Mouse (Mus musculus) forebrain, embryonic 11.5 days (tissue): Measurements from ENCODE around the gene Tctn1. TPM values are rescaled to one million over a fixed set of nuclear protein-coding genes. Genes with fewer than 3 reads are reported as not detected.

Source experiments
- ATAC-seq: fragments of 200-750 bp; cut with Nextera tagmentation; replicated peaks from 2 replicates; pipeline ENCODE4 v1.8.0; 2017; ENCODE audit warnings: moderate TSS enrichment; ENCODE audit not compliant: low FRiP score
- DNase-seq: peaks from one replicate; pipeline ENCODE4 v3.0.0-alpha.2; 2017; ENCODE audit warnings: low spot score
- H3K27ac ChIP-seq: fragments of 300-500 bp; sonication (generic); 2 replicates; pipeline ENCODE4 v1.5.1; 2014; ENCODE audit warnings: low read depth, low read length
- H3K27me3 ChIP-seq: fragments of 300-500 bp; sonication (generic); 2 replicates; pipeline ENCODE4 v1.6.1; 2014; ENCODE audit warnings: mild to moderate bottlenecking, low read length, mixed read lengths; ENCODE audit not compliant: control insufficient read depth, insufficient read depth
- H3K36me3 ChIP-seq: fragments of 300-500 bp; sonication (generic); 2 replicates; pipeline ENCODE4 v1.6.1; 2014; ENCODE audit warnings: mild to moderate bottlenecking, low read length, moderate library complexity, mixed read lengths; ENCODE audit not compliant: control insufficient read depth, insufficient read depth
- H3K4me1 ChIP-seq: fragments of 300-500 bp; sonication (generic); replicated peaks from 2 replicates; pipeline ENCODE4 v1.6.1; 2014; ENCODE audit warnings: low read length, mixed read lengths; ENCODE audit not compliant: control insufficient read depth, insufficient read depth
- H3K4me2 ChIP-seq: fragments of 300-500 bp; sonication (generic); 2 replicates; pipeline ENCODE4 v1.6.1; 2014; ENCODE audit warnings: low read depth, mild to moderate bottlenecking, low read length, moderate library complexity, mixed read lengths; ENCODE audit not compliant: severe bottlenecking
- H3K4me3 ChIP-seq: fragments of 300-500 bp; sonication (generic); 2 replicates; pipeline ENCODE4 v1.5.1; 2014; ENCODE audit warnings: low read depth, low read length
- H3K9ac ChIP-seq: fragments of 300-500 bp; sonication (generic); 2 replicates; pipeline ENCODE4 v1.6.1; 2014; ENCODE audit warnings: low read length
- H3K9me3 ChIP-seq: fragments of 300-500 bp; sonication (generic); 2 replicates; pipeline ENCODE4 v1.6.1; 2016; ENCODE audit warnings: low read length, mixed read lengths; ENCODE audit not compliant: control insufficient read depth
- WGBS: fragments of 180-500 bp; shearing (Covaris S2); extraction: QIAGEN DNeasy Blood & Tissue Kit; methylation state at CpG from one replicate; pipeline ENCODE4 v1.1.7; 2014; 5-methylcytosine and 5-hydroxymethylcytosine counted together
- polyA plus RNA-seq: library from polyadenylated mRNA; unstranded; fragments of >200 nt; fragmentation: Nextera tagmentation; extraction: Ambion mirVana; gene quantifications from 2 replicates; pipeline ENCODE4 v1.2.1, GENCODE M21; 2014

Gene Tctn1
- polyA plus RNA-seq, 1 experiment from 2014 or later, result 7.5 TPM

- Histone ChIP-seq H3K4me2 (no peak overlapping the region), H3K4me1 (peaks cover 2% of the 10 kb centered on the region; the same call in 1 of the 2 replicates), H3K27ac (no peak overlapping the region), H3K9ac (no peak overlapping the region), H3K27me3 (no peaks in the 10 kb centered on the region), H3K36me3 (no peaks in the 10 kb centered on the region), H3K9me3 (no peaks in the 10 kb centered on the region), H3K4me3 (no peak overlapping the region)
- ATAC-seq, result no peak
- WGBS, result 44% methylated on average over 19 of the region's 19 CpGs
- no peak for DNase-seq
These were observed 16.7 kb upstream of the Tctn1 start for GRCm38 (mm10) chr5:122280827-122281462.

GRCm38 (mm10) chr5:122280422-122280826 lies 16.2 kb upstream of the Tctn1 start:
- Histone ChIP-seq H3K9ac (no peak overlapping the region), H3K4me3 (no peak overlapping the region), H3K4me2 (no peak overlapping the region), H3K36me3 (no peaks in the 10 kb centered on the region), H3K4me1 (no peaks in the 10 kb centered on the region; the same call in 1 of the 2 replicates), H3K27me3 (no peaks in the 10 kb centered on the region), H3K27ac (no peak overlapping the region), H3K9me3 (no peaks in the 10 kb centered on the region)
- 57% methylated on average over 6 of the region's 6 CpGs for WGBS
- DNase-seq (no peak), ATAC-seq (no peak)

- Histone ChIP-seq H3K36me3 (no peaks in the 10 kb centered on the region), H3K9ac (no peak overlapping the region), H3K4me2 (no peak overlapping the region), H3K4me3 (no peak overlapping the region), H3K27me3 (no peaks in the 10 kb centered on the region), H3K27ac (no peak overlapping the region), H3K4me1 (no peaks in the 10 kb centered on the region), H3K9me3 (no peaks in the 10 kb centered on the region)
- 85% methylated on average over 12 of the region's 12 CpGs for WGBS
- ATAC-seq (no peak), DNase-seq (no peak)
These were observed 15.7 kb upstream of the Tctn1 start for GRCm38 (mm10) chr5:122279799-122280421.

GRCm38 (mm10) chr5:122278946-122279345 lies 14.7 kb upstream of the Tctn1 start:
- Histone ChIP-seq H3K9me3 (no peaks in the 10 kb centered on the region), H3K27ac (no peak overlapping the region), H3K4me3 (no peak overlapping the region), H3K36me3 (no peaks in the 10 kb centered on the region), H3K4me2 (no peak overlapping the region), H3K27me3 (no peaks in the 10 kb centered on the region), H3K9ac (no peak overlapping the region), H3K4me1 (no peaks in the 10 kb centered on the region)
- DNase-seq, result no peak
- 92% methylated on average over 7 of the region's 7 CpGs for WGBS
- no peak for ATAC-seq

GRCm38 (mm10) chr5:122274785-122275184 lies 10.5 kb upstream of the Tctn1 start:
- no peaks in the 10 kb centered on the region for H3K27me3 ChIP-seq
- no peak overlapping the region for H3K4me3 ChIP-seq
- 30% methylated on average over 5 of the region's 5 CpGs for WGBS
- H3K36me3 ChIP-seq, result no peaks in the 10 kb centered on the region
- H3K4me2 ChIP-seq, result no peak overlapping the region
- no peaks in the 10 kb centered on the region for H3K4me1 ChIP-seq
- ATAC-seq (no peak), DNase-seq (peak; percentile 59)
- H3K27ac ChIP-seq, result no peak overlapping the region
- H3K9ac ChIP-seq, result no peak overlapping the region
- no peaks in the 10 kb centered on the region for H3K9me3 ChIP-seq

GRCm38 (mm10) chr5:122272821-122273220 lies 8.6 kb upstream of the Tctn1 start:
- no peak for ATAC-seq
- Histone ChIP-seq H3K9ac (no peak overlapping the region), H3K9me3 (no peaks in the 10 kb centered on the region), H3K36me3 (no peaks in the 10 kb centered on the region), H3K27ac (no peak overlapping the region), H3K4me3 (no peak overlapping the region), H3K4me1 (no peaks in the 10 kb centered on the region), H3K27me3 (no peaks in the 10 kb centered on the region), H3K4me2 (no peak overlapping the region)
- no peak for DNase-seq
- 90% methylated on average over 5 of the region's 5 CpGs for WGBS

GRCm38 (mm10) chr5:122268858-122269604 lies 4.8 kb upstream of the Tctn1 start:
- Histone ChIP-seq H3K4me1 (no peaks in the 10 kb centered on the region), H3K36me3 (no peaks in the 10 kb centered on the region), H3K9me3 (no peaks in the 10 kb centered on the region), H3K4me3 (no peak overlapping the region), H3K9ac (no peak overlapping the region), H3K27me3 (no peaks in the 10 kb centered on the region), H3K27ac (no peak overlapping the region), H3K4me2 (no peak overlapping the region)
- 81% methylated on average over 12 of the region's 12 CpGs for WGBS
- ATAC-seq (no peak), DNase-seq (no peak)

- Histone ChIP-seq H3K4me3 (no peak overlapping the region), H3K4me2 (no peak overlapping the region), H3K36me3 (no peaks in the 10 kb centered on the region), H3K9ac (no peak overlapping the region), H3K27ac (no peak overlapping the region), H3K27me3 (no peaks in the 10 kb centered on the region), H3K9me3 (no peaks in the 10 kb centered on the region), H3K4me1 (peaks cover 4% of the 10 kb centered on the region; the same call in 1 of the 2 replicates)
- ATAC-seq, result no peak
- DNase-seq, result peak; percentile 68
- 30% methylated on average over 5 of the region's 5 CpGs for WGBS
These were observed 3.6 kb upstream of the Tctn1 start for GRCm38 (mm10) chr5:122267899-122268298.
